ENCODE assay signal across 33 mouse cellular contexts in genomic region chr7:67208317-67208716, GRCm38 (mm10).
"Had no signal": no experiment of that assay in that cellular context is flagged by ENCODE, and none has a peak within 500 bp of the region (broad histone marks: within the 10 kb centered on the region; RNA-seq: fewer than 3 reads in every experiment).

No protein-coding gene starts in this region.

- H3K9ac ChIP-seq: limb, embryonic 12.5 days; limb, embryonic 13.5 days; limb, embryonic 15.5 days; liver, embryonic 12.5 days; liver, embryonic 13.5 days; liver, embryonic 14.5 days; liver, embryonic 15.5 days; liver, postnatal 0 days; lung, embryonic 14.5 days; lung, embryonic 15.5 days; midbrain, embryonic 12.5 days; midbrain, embryonic 13.5 days; midbrain, embryonic 15.5 days; neural tube, embryonic 12.5 days; neural tube, embryonic 13.5 days had no signal

- H3K27ac ChIP-seq: limb, embryonic 10.5 days; limb, embryonic 12.5 days; limb, embryonic 13.5 days; limb, embryonic 15.5 days; liver, embryonic 12.5 days; liver, embryonic 13.5 days; liver, embryonic 14.5 days; liver, embryonic 15.5 days; lung, embryonic 15.5 days; macrophage; midbrain, embryonic 10.5 days; midbrain, embryonic 12.5 days; midbrain, embryonic 13.5 days; midbrain, embryonic 15.5 days; neural tube, embryonic 12.5 days; neural tube, embryonic 13.5 days had no signal

- DNase-seq: left cerebral cortex, postnatal 4 days; liver; liver, embryonic 13.5 days; lung, adult 18-20 months; lung, adult 2 months; lung, embryonic 14.5 days; lung, postnatal 10 days; lung, postnatal 14 days; lung, postnatal 36 days; lung, postnatal 4 days; midbrain, embryonic 14.5 days had no signal

- H3K9me3 ChIP-seq: limb, embryonic 10.5 days; limb, embryonic 12.5 days; limb, embryonic 13.5 days; limb, embryonic 15.5 days; liver, embryonic 12.5 days; liver, embryonic 13.5 days; liver, embryonic 15.5 days; lung, embryonic 15.5 days; megakaryocyte, embryonic 14.5 days; midbrain, embryonic 10.5 days; midbrain, embryonic 12.5 days; midbrain, embryonic 13.5 days; midbrain, embryonic 15.5 days; neural tube, embryonic 12.5 days; neural tube, embryonic 13.5 days had no signal

- H3K4me1 ChIP-seq: limb, embryonic 12.5 days; limb, embryonic 13.5 days; limb, embryonic 15.5 days; lung, embryonic 15.5 days; midbrain, embryonic 15.5 days; neural tube, embryonic 13.5 days had no signal

- H3K4me2 ChIP-seq: limb, embryonic 12.5 days; limb, embryonic 13.5 days; limb, embryonic 15.5 days; liver, embryonic 11.5 days; liver, embryonic 12.5 days; liver, embryonic 13.5 days; liver, embryonic 15.5 days; lung, embryonic 14.5 days; lung, embryonic 15.5 days; midbrain, embryonic 11.5 days; midbrain, embryonic 12.5 days; midbrain, embryonic 13.5 days; midbrain, embryonic 15.5 days; neural tube, embryonic 12.5 days; neural tube, embryonic 13.5 days had no signal

- ATAC-seq: liver, embryonic 12.5 days; liver, postnatal 0 days; lung, postnatal 0 days; midbrain, embryonic 13.5 days; midbrain, embryonic 15.5 days; midbrain, embryonic 16.5 days had no signal

- H3K36me3 ChIP-seq: limb, embryonic 10.5 days; limb, embryonic 12.5 days; limb, embryonic 13.5 days; limb, embryonic 15.5 days; liver, embryonic 12.5 days; liver, embryonic 13.5 days; liver, embryonic 15.5 days; lung, embryonic 15.5 days; midbrain, embryonic 10.5 days; midbrain, embryonic 12.5 days; midbrain, embryonic 13.5 days; midbrain, embryonic 15.5 days; neural tube, embryonic 12.5 days; neural tube, embryonic 13.5 days had no signal

- H3K4me3 ChIP-seq: limb, embryonic 10.5 days; limb, embryonic 12.5 days; limb, embryonic 13.5 days; limb, embryonic 15.5 days; liver, embryonic 12.5 days; liver, embryonic 13.5 days; liver, embryonic 15.5 days; lung, embryonic 15.5 days; megakaryocyte, embryonic 14.5 days; midbrain, embryonic 10.5 days; midbrain, embryonic 12.5 days; midbrain, embryonic 13.5 days; midbrain, embryonic 15.5 days; myocyte; neural tube, embryonic 12.5 days; neural tube, embryonic 13.5 days had no signal

- H3K27me3 ChIP-seq: limb, embryonic 12.5 days; limb, embryonic 13.5 days; limb, embryonic 15.5 days; liver, embryonic 12.5 days; liver, embryonic 13.5 days; liver, embryonic 15.5 days; lung, embryonic 15.5 days; midbrain, embryonic 12.5 days; midbrain, embryonic 13.5 days; midbrain, embryonic 15.5 days; neural tube, embryonic 12.5 days; neural tube, embryonic 13.5 days had no signal
